Mouse (Mus musculus) ovary, postnatal 10 days (tissue): ENCODE measurements around the gene Mr1.
A peak's percentile ranks its signal among the peaks of the same experiment; 100 is the strongest.

Experiments used
- DNase-seq: peaks from one replicate; pipeline ENCODE4 v3.0.0; 2022; ENCODE audit warnings: low spot score

Gene Mr1

GRCm38 (mm10) chr1:155127429-155127934 lies 19.1 kb downstream of the Mr1 start:
- no peak for DNase-seq

GRCm38 (mm10) chr1:155126716-155127115 lies 19.9 kb downstream of the Mr1 start:
- no peak for DNase-seq

GRCm38 (mm10) chr1:155124397-155124796 lies 22.2 kb downstream of the Mr1 start:
- no peak for DNase-seq

DNA sequence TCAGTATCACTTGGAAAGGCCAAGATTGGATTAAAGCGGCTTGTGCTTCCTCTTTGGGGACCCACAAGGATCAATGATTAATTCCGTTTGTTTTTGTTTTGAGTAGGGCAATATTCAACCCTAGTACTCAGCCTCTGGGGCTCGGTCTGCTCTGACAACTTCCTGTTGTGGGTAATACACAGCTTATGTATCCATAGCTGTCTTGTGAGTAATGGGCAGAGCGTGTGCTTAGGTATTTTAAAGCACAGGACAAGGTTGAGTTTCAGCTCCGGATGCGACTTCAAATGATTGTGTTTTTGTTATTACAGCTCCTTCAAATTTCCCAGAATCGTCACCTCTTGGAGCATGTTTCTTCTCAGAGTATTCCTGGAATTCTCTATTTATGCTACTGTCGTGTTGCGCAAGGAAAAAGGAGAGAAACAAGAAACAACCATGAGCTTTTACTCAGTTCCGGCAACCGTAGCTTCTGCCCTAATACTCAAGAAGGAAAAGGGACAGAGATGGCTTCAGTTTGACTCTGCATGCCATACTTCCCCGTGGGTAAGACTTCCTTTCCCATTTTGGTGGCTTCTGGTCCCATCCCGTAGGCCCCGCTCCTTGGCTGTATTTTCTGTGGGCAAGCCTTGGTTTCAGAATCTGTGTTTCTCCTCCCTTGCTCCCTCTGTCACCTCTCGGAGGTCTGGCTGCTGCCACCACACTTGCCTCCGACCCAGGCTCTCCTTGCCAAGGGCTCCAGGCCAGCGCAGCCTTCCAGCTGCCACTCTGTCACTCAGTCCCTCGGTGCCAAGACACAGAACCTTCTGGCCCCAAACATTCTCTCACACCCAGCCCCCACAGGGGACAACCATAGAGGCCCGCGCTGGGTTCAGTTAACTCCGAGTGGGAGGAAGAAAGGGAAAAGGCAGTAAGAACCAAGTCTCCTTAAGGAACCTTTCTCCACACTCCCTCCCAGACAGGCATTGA lies 24.4 kb downstream of the Mr1 start:
- DNase-seq: no peak

DNA sequence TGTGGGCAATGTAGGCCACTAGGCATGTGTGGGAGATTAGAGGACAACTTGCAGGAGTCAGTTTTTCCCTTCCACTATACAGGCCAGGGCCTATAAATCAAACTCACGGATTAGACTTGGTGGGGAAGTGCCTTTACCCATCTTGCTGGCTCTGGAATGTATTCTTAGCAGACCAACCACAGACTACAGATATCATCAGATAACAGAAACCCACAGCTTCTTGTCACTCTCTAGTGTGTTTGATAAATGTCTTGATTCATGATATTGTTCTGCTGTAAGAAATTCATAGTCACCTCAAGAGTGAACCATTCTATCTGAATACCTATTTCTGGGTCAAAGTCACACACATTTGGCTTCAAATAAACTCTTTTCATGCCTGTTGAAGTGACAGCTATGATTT lies 26.9 kb downstream of the Mr1 start:
- DNase-seq: no peak

- DNase-seq: no peak
Observed at GRCm38 (mm10) chr1:155113946-155114345, 32.7 kb downstream of the Mr1 start.

DNA sequence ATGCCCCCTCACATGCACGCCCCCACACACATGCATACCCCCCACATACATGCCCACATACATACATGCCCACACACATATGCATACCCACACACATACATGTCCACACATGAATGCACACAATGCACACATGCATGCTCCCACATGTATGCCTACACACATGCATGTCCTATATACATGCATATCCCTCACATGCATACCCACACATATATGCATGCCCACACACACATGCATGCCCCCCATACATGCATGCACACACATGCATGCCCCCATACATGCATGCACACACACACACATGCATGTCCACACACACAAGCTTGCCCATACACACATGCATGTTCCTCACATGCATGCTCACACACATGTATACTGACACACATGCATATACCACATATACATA lies 33.7 kb downstream of the Mr1 start:
- DNase-seq: no peak

- no peak for DNase-seq
Observed at GRCm38 (mm10) chr1:155112118-155112517, 34.5 kb downstream of the Mr1 start.

- DNase-seq: no peak
Observed at GRCm38 (mm10) chr1:155111491-155111890, 35.1 kb downstream of the Mr1 start.

- DNase-seq: no peak
Observed at GRCm38 (mm10) chr1:155109387-155110350, 36.9 kb downstream of the Mr1 start.

GRCm38 (mm10) chr1:155108412-155108811 lies 38.2 kb downstream of the Mr1 start:
- no peak for DNase-seq

DNA sequence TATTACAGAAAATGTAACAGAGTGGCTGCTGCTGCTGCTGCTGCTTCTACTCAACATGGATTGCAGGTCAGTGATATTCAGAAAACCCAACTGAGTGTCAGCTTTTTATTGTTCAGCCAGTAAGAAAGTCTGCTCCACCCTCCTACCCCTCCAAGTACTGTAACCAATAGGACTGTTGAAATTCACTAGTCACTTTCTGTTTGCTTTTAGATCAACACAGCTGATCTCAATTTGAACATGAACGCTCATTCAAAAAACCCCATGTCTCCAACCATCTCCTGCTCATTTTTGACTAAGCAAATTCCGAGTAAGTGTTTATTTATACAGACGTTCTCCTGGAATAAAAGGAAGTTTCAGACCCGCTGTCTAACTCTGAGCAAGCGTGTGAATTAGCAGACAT lies 38.8 kb downstream of the Mr1 start:
- no peak for DNase-seq

GRCm38 (mm10) chr1:155106310-155106709 lies 40.3 kb downstream of the Mr1 start:
- no peak for DNase-seq

DNA sequence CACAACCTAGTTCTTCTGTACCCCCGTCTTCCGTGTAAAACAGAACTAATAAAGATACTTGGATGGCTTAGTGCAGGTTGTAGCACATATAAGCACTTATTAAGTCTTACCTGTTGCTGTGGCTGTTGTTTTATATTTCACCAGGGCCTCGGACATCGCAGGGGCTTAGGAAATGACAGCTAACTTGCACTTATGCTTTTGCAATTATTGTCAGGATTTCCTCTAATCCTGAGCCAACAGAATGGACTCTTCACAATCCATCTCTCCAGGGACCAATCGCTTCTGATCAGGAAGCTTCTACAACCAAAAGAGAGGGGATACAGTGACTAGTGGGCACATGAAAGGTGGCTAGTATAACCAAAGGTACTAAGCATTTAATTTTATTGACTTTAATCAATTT lies 42.6 kb downstream of the Mr1 start:
- DNase-seq: no peak

DNA sequence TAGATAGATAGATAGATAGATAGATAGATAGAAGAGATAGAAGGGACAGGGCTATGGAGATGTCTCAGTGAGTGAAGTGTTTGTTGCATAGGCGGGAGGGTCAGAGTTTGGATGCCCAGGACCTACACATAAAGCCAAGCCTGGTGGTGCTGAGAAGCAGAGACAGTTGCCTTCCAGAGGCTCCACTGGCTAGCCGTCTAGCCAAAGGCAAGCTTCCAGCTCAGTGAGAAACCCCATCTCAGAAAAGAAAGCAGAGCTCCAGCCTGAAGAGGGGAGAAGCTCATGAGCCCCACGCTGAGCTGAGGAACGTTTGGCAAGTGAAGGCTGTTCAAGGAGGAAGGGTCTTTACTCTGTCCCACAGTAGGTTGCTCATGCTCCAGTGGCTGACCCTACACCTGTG lies 44.0 kb downstream of the Mr1 start:
- DNase-seq: no peak

GRCm38 (mm10) chr1:155099280-155099848 lies 47.2 kb downstream of the Mr1 start, which contains the start of gene Ier5:
Ier5 (minus strand) TSS chr1:155099636.
- peak; percentile 95 for DNase-seq

DNA sequence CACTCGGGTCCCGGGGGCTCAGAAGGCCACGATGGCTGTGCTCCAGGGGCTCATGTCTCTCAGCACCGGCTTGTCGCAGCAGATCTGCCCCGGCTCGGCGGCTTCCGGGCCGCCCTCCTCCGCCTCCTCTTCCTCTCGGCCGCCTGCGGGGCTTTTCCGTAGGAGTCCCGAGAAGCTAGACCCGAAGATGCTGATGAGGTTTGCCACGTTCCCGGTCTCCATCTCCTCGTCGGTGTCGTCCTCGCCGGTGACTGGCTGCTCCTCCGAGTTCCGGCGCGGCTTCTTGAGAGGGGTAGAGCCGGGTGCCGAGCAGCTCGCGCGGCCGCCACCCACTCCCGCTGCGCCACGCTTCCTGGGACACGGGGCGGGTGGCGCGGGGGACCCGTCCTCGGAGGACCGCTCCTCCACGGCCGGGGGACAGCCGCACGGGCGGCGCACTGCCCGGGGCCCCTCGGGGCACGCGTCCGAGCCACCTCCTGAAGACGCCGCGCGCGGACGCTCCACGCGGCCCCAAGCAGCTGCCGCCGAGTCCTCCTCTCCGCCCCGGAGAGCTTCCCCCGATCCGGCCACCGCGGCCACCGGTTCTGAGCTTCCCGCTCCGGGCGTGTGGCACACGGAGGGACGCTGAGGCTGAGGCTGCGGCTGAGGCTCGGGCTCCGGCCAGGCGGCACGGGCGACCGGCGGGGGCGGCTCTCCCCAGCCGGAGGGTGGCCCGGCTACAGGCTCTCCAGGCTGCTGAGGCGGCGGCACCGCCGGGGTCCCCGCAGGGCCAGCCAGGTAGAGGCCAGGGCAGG lies 47.9 kb downstream of the Mr1 start:
- DNase-seq: no peak

DNA sequence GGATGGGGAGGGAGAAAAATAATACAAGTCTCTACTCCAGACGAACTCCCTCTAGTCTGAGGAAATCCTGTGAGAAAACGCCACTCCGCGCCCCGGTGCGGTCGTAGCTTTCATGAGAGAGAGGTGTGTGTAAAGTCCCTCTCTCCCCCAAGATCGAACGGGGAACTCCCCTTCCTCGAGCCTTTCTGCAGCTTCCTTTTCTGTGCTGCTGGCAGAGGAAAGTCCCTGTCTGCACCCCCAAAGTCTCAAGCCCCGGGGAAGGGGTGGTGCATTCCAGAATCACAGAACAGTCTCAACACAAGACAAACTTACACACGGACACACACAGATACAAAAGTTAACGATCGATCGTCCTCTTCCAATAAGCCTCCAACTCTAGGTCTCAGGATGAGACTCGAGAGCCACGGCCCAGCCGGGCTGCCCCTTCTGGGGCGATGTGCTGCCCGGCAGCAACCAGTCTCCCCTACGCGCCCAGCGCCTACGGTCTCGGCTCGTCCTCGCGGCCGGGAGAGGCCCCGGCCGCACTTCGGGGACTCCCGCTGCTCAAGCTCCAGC lies 48.6 kb downstream of the Mr1 start:
- no peak for DNase-seq

DNA sequence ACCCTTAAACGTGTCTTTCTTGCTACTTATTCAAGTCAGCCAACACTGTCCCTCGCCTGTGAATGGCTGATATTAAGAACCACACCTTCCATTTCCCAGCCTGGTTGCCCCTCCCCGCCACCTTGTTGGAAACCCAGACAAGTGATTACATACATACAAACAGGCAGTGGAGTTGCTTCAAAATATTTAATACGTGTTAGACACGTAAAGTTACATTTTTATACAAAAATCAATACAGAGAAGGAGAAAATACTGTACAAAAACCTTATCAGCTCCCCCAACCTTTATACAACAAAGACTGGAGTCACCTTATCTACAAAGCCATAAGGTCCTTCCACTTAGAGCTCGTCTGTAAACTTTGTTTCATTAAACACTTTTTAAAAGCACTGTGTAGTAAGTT lies 49.3 kb downstream of the Mr1 start:
- no peak for DNase-seq

GRCm38 (mm10) chr1:155096620-155097261 lies 49.9 kb downstream of the Mr1 start:
- no peak for DNase-seq
